Mouse (Mus musculus): Measurements from ENCODE around the gene Hjurp. TPM values are rescaled to one million over a fixed set of nuclear protein-coding genes. Genes with fewer than 3 reads are reported as not detected.

The Hjurp gene
- polyA plus RNA-seq, 1 experiment, result 29.4 TPM

- no peak for TF ChIP-seq CTCF (IDR thresholded peaks at IDR 0.05; ENCODE audit: insufficient read depth, low read length)
- no peak for TF ChIP-seq POLR2A (IDR thresholded peaks at IDR 0.05; ENCODE audit: borderline replicate concordance, extremely low read depth, low read depth, low read length)
- DNase-seq, result no peak
- WGBS, result 50% methylated on average over 1 of the region's 1 CpGs
- Histone ChIP-seq H3K4me1 (ENCODE audit: control insufficient read depth, insufficient read depth, low read length) (no peaks in the 10 kb centered on the region), H3K4me3 (replicated peaks; ENCODE audit: extremely low read depth, low read depth, low read length) (no peak overlapping the region)
Observed at GRCm38 (mm10) chr1:88306543-88306942, 29.1 kb upstream of the Hjurp start.

GRCm38 (mm10) chr1:88305018-88305795 is 27.8 kb upstream of the Hjurp start:
- WGBS, result 35% methylated on average over 6 of the region's 6 CpGs
- TF ChIP-seq POLR2A (IDR thresholded peaks at IDR 0.05; ENCODE audit: borderline replicate concordance, extremely low read depth, low read depth, low read length) (no peak), CTCF (IDR thresholded peaks at IDR 0.05; ENCODE audit: insufficient read depth, low read length) (no peak)
- Histone ChIP-seq H3K4me1 (ENCODE audit: control insufficient read depth, insufficient read depth, low read length) (no peaks in the 10 kb centered on the region), H3K4me3 (replicated peaks; ENCODE audit: extremely low read depth, low read depth, low read length) (no peak overlapping the region)
- no peak for DNase-seq

- Histone ChIP-seq H3K4me3 (replicated peaks; ENCODE audit: extremely low read depth, low read depth, low read length) (no peak overlapping the region), H3K4me1 (ENCODE audit: control insufficient read depth, insufficient read depth, low read length) (no peaks in the 10 kb centered on the region)
- DNase-seq, result no peak
- TF ChIP-seq POLR2A (IDR thresholded peaks at IDR 0.05; ENCODE audit: borderline replicate concordance, extremely low read depth, low read depth, low read length), result no peak
- TF ChIP-seq CTCF (IDR thresholded peaks at IDR 0.05; ENCODE audit: insufficient read depth, low read length), result no peak
- WGBS, result 57% methylated on average over 8 of the region's 8 CpGs
Observed at GRCm38 (mm10) chr1:88304261-88304985, 27.0 kb upstream of the Hjurp start.

GRCm38 (mm10) chr1:88303762-88304161 is 26.3 kb upstream of the Hjurp start:
- WGBS, result 59% methylated on average over 6 of the region's 6 CpGs
- Histone ChIP-seq H3K4me3 (replicated peaks; ENCODE audit: extremely low read depth, low read depth, low read length) (no peak overlapping the region), H3K4me1 (ENCODE audit: control insufficient read depth, insufficient read depth, low read length) (no peaks in the 10 kb centered on the region)
- TF ChIP-seq POLR2A (IDR thresholded peaks at IDR 0.05; ENCODE audit: borderline replicate concordance, extremely low read depth, low read depth, low read length) (no peak), CTCF (IDR thresholded peaks at IDR 0.05; ENCODE audit: insufficient read depth, low read length) (no peak)
- no peak for DNase-seq

GRCm38 (mm10) chr1:88302057-88302740 is 24.8 kb upstream of the Hjurp start:
- Histone ChIP-seq H3K4me1 (ENCODE audit: control insufficient read depth, insufficient read depth, low read length) (no peaks in the 10 kb centered on the region), H3K4me3 (replicated peaks; ENCODE audit: extremely low read depth, low read depth, low read length) (no peak overlapping the region)
- no peak for DNase-seq
- 60% methylated on average over 14 of the region's 14 CpGs for WGBS
- no peak for TF ChIP-seq POLR2A (IDR thresholded peaks at IDR 0.05; ENCODE audit: borderline replicate concordance, extremely low read depth, low read depth, low read length)
- TF ChIP-seq CTCF (IDR thresholded peaks at IDR 0.05; ENCODE audit: insufficient read depth, low read length), result no peak

DNA sequence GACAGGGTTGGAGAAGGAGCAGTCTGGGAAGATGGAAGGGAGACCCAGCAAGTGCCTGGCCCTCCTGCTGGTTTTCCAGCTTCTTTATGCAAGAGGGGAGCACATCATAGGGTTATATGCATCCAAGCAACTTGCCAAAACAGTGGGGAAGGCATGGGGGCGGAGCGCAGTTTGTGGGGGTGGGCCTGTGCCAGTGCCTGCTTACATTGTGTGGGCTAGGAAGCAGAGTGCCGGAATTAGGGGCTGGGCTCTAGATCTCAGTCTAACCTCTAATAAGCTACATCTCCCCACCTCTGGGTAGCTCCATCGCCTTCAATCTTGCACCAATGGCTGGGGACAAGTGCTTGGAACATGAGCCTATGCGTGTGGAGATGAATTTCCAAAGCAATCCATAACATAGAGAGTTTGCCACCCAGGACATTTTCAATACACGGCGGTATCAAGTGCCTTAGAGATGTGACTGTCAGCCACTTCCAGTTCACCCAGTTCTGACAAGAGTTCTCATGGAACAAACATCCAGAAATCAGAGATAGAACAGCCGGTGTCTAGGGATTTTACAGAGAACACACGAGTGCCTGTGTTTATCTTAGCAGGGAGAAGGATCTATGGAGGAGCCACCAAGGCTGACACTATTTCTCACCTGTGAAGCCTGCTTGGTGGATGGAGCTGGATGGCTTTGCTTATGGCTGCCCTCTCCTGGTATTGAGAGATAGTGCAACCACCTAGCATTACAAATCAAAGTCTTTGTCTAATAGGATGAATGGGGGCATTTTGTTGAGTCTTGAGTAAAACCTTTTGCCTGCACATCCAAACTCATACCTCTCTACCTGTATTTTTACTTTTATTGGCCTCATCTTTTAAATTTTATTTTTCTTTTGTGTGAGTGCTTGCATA is 23.9 kb upstream of the Hjurp start:
- 65% methylated on average over 9 of the region's 9 CpGs for WGBS
- no peak for DNase-seq

GRCm38 (mm10) chr1:88300301-88301050 is 23.0 kb upstream of the Hjurp start:
- WGBS, result 38% methylated on average over 5 of the region's 5 CpGs
- no peak for DNase-seq
- no peak overlapping the region for H3K4me3 ChIP-seq (replicated peaks; ENCODE audit: extremely low read depth, low read depth, low read length)
- TF ChIP-seq POLR2A (IDR thresholded peaks at IDR 0.05; ENCODE audit: borderline replicate concordance, extremely low read depth, low read depth, low read length) (no peak), CTCF (IDR thresholded peaks at IDR 0.05; ENCODE audit: insufficient read depth, low read length) (no peak)
- H3K4me1 ChIP-seq (ENCODE audit: control insufficient read depth, insufficient read depth, low read length), result no peaks in the 10 kb centered on the region

More for the DNA sequence above, 23.9 kb upstream of the Hjurp start:
- no peak overlapping the region for H3K4me3 ChIP-seq (replicated peaks; ENCODE audit: extremely low read depth, low read depth, low read length)
- H3K4me1 ChIP-seq (ENCODE audit: control insufficient read depth, insufficient read depth, low read length), result no peaks in the 10 kb centered on the region
- no peak for TF ChIP-seq CTCF (IDR thresholded peaks at IDR 0.05; ENCODE audit: insufficient read depth, low read length)
- no peak for TF ChIP-seq POLR2A (IDR thresholded peaks at IDR 0.05; ENCODE audit: borderline replicate concordance, extremely low read depth, low read depth, low read length)

DNA sequence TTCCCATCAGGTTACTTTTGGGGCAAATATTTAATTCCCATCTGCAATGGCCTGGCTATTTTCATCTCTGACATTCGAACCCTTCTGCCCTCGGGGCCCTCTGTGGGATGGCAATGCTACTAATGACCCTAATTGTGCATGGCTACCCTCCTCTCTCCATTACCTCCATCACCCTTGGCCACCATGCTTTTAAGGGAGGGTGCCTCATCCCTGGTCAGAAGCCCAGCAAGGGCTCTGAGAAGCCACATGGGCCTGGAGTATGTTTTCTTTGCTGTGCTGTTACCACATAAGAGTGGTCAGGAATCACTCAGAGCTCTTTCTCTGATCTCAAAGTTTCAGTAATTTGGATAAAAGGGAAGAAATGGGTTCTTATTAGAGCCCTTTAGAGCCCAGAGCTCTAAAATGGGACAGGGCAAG is 22.1 kb upstream of the Hjurp start:
- TF ChIP-seq POLR2A (IDR thresholded peaks at IDR 0.05; ENCODE audit: borderline replicate concordance, extremely low read depth, low read depth, low read length), result no peak
- no peak for TF ChIP-seq CTCF (IDR thresholded peaks at IDR 0.05; ENCODE audit: insufficient read depth, low read length)
- 71% methylated on average over 2 of the region's 2 CpGs for WGBS

More for the DNA sequence above, 22.1 kb upstream of the Hjurp start:
- no peak for DNase-seq
- no peaks in the 10 kb centered on the region for H3K4me1 ChIP-seq (ENCODE audit: control insufficient read depth, insufficient read depth, low read length)
- H3K4me3 ChIP-seq (replicated peaks; ENCODE audit: extremely low read depth, low read depth, low read length), result no peak overlapping the region
